7 mouse cellular contexts compared by ENCODE assay signal in genomic region chr12:79512205-79512886, GRCm38 (mm10).
DNase-seq lines count a peak whose midpoint lies in the region; ATAC-seq and TF ChIP-seq lines count a peak whose summit lies in the region.

No protein-coding gene starts in this region.

- no peak overlapping the region for H3K4me2 ChIP-seq in hindbrain, embryonic 16.5 days (ENCODE audit: low read length)

- no peaks in the 10 kb centered on the region for H3K27me3 ChIP-seq in kidney, adult 2 months (replicated peaks; ENCODE audit: control insufficient read depth, insufficient read depth, low read length)
- no peaks in the 10 kb centered on the region for H3K27me3 ChIP-seq in spleen, adult 2 months (ENCODE audit: control insufficient read depth, insufficient read depth, low read length)
- H3K27me3 ChIP-seq in hindbrain, embryonic 16.5 days (replicated peaks; ENCODE audit: control insufficient read depth, insufficient read depth, low read length) = no peaks in the 10 kb centered on the region

- TF ChIP-seq POLR2A in kidney, adult 2 months (IDR thresholded peaks at IDR 0.05; ENCODE audit: low read depth, low read length) = no peak
- no peak for TF ChIP-seq POLR2A in spleen, adult 2 months (IDR thresholded peaks at IDR 0.05; ENCODE audit: low read depth, low read length)

- no peak for TF ChIP-seq CTCF in kidney, adult 2 months (conservative IDR thresholded peaks at IDR 0.05; ENCODE audit: insufficient read depth, insufficient read length, low read depth, low read length)
- no peak for TF ChIP-seq CTCF in spleen, adult 2 months (IDR thresholded peaks at IDR 0.05; ENCODE audit: extremely low read depth, insufficient read depth, insufficient read length, insufficient replicate concordance)

- no peak for ATAC-seq in hindbrain, embryonic 16.5 days

- no peak overlapping the region for H3K9ac ChIP-seq in hindbrain, embryonic 16.5 days (ENCODE audit: low read depth, low read length)

- peaks cover 10% of the 10 kb centered on the region; the same call in 1 of the 2 replicates for H3K4me1 ChIP-seq in kidney, adult 2 months (ENCODE audit: control insufficient read depth, insufficient read depth, low read length)
- H3K4me1 ChIP-seq in spleen, adult 2 months (ENCODE audit: control insufficient read depth, insufficient read depth, insufficient read length) = peaks cover 2% of the 10 kb centered on the region; the same call in 1 of the 2 replicates
- H3K4me1 ChIP-seq in hindbrain, embryonic 16.5 days (ENCODE audit: control insufficient read depth, insufficient read depth, low read depth, low read length) = peaks cover 7% of the 10 kb centered on the region

- H3K4me3 ChIP-seq in kidney, adult 2 months (ENCODE audit: insufficient read depth, low read depth, low read length) = no peak overlapping the region
- H3K4me3 ChIP-seq in spleen, adult 2 months (ENCODE audit: extremely low read depth, insufficient read depth, insufficient read length) = no peak overlapping the region
- H3K4me3 ChIP-seq in hindbrain, embryonic 16.5 days (ENCODE audit: low read length) = no peak overlapping the region

- H3K27ac ChIP-seq in kidney, adult 2 months (ENCODE audit: insufficient read depth, low read depth, low read length) = peak overlapping the region; percentile 52
- H3K27ac ChIP-seq in spleen, adult 2 months (ENCODE audit: insufficient read depth, low read length) = peak overlapping the region; percentile 50; the same call in 1 of the 2 replicates
- peak overlapping the region; percentile 75 for H3K27ac ChIP-seq in hindbrain, embryonic 16.5 days (ENCODE audit: low read depth, low read length)

- H3K36me3 ChIP-seq in kidney, adult 2 months (ENCODE audit: control insufficient read depth, insufficient read depth, low read length) = no peaks in the 10 kb centered on the region
- H3K36me3 ChIP-seq in spleen, adult 2 months (ENCODE audit: control insufficient read depth, insufficient read depth, low read length) = no peaks in the 10 kb centered on the region
- H3K36me3 ChIP-seq in hindbrain, embryonic 16.5 days (ENCODE audit: control insufficient read depth, insufficient read depth, low read length) = no peaks in the 10 kb centered on the region

- no peak for DNase-seq in kidney, adult 2 months
- no peak for DNase-seq in kidney, adult 11 months
- no peak for DNase-seq in spleen, adult 2 months (ENCODE audit: low read depth in 1 of 2, low spot score in 2 of 2)
- no peak for DNase-seq in spleen, postnatal 4 days (ENCODE audit: low spot score in 2 of 2)
- no peak for DNase-seq in urinary bladder, adult 18-20 months (ENCODE audit: low spot score in 2 of 2)
- DNase-seq in urinary bladder, postnatal 25 days (ENCODE audit: low spot score) = no peak

- no peaks in the 10 kb centered on the region for H3K9me3 ChIP-seq in hindbrain, embryonic 16.5 days (ENCODE audit: control insufficient read depth, low read length)

- WGBS in kidney, adult 2 months = 71% methylated on average over 10 of the region's 10 CpGs
- 90% methylated on average over 10 of the region's 10 CpGs for WGBS in spleen, adult 2 months
- 55% methylated on average over 10 of the region's 10 CpGs for WGBS in hindbrain, embryonic 16.5 days
